Mouse (Mus musculus) midbrain, embryonic 16.5 days (tissue): ENCODE data around the gene Sdhc. TPM values are rescaled to one million over a fixed set of nuclear protein-coding genes. Genes with fewer than 3 reads are reported as not detected.

ENCODE experiments used
- ATAC-seq: fragments of 200-750 bp; cut with Nextera tagmentation; 2 replicates; pipeline ENCODE4 v1.8.0; 2017; ENCODE audit warnings: moderate TSS enrichment
- H3K27ac ChIP-seq: fragments of 300-500 bp; sonication (generic); 2 replicates; pipeline ENCODE4 v1.5.1; 2014; ENCODE audit warnings: mild to moderate bottlenecking, low read length, mixed read lengths
- H3K27me3 ChIP-seq: fragments of 300-500 bp; sonication (generic); 2 replicates; pipeline ENCODE4 v1.6.1; 2014; ENCODE audit warnings: low read depth, low read length, mixed read lengths; ENCODE audit not compliant: control insufficient read depth, insufficient read depth
- H3K36me3 ChIP-seq: fragments of 300-500 bp; sonication (generic); 2 replicates; pipeline ENCODE4 v1.6.1; 2014; ENCODE audit warnings: mild to moderate bottlenecking, low read length, moderate library complexity, mixed read lengths; ENCODE audit not compliant: control insufficient read depth, insufficient read depth
- H3K4me1 ChIP-seq: fragments of 300-500 bp; sonication (generic); 2 replicates; pipeline ENCODE4 v1.6.1; 2014; ENCODE audit warnings: mild to moderate bottlenecking, low read length, mixed read lengths; ENCODE audit not compliant: control insufficient read depth, insufficient read depth
- H3K4me2 ChIP-seq: fragments of 300-500 bp; sonication (generic); 2 replicates; pipeline ENCODE4 v1.6.1; 2014; ENCODE audit warnings: mild to moderate bottlenecking, low read length, mixed read lengths
- H3K4me3 ChIP-seq: fragments of 300-500 bp; sonication (generic); 2 replicates; pipeline ENCODE4 v1.5.1; 2014; ENCODE audit warnings: low read depth, mild to moderate bottlenecking, low read length, moderate library complexity, mixed read lengths
- H3K9ac ChIP-seq: fragments of 300-500 bp; sonication (generic); 2 replicates; pipeline ENCODE4 v1.6.1; 2014; ENCODE audit warnings: low read depth, low read length, mixed read lengths
- H3K9me3 ChIP-seq: fragments of 300-500 bp; sonication (generic); replicated peaks from 2 replicates; pipeline ENCODE4 v1.6.1; 2014; ENCODE audit warnings: mild to moderate bottlenecking, low read length, mixed read lengths; ENCODE audit not compliant: control insufficient read depth, poor library complexity, severe bottlenecking
- WGBS: fragments of 180-500 bp; shearing (Covaris S2); extraction: QIAGEN DNeasy Blood & Tissue Kit; methylation state at CpG from one replicate; pipeline ENCODE4 v1.1.7; 2014; 5-methylcytosine and 5-hydroxymethylcytosine counted together
- polyA plus RNA-seq: library from polyadenylated mRNA; unstranded; fragments of >200 nt; fragmentation: Nextera tagmentation; extraction: Ambion mirVana; gene quantifications from 2 replicates; pipeline ENCODE4 v1.2.1, GENCODE M21; 2015

The Sdhc gene
- polyA plus RNA-seq, 1 experiment from 2014 or later: 311 TPM

DNA sequence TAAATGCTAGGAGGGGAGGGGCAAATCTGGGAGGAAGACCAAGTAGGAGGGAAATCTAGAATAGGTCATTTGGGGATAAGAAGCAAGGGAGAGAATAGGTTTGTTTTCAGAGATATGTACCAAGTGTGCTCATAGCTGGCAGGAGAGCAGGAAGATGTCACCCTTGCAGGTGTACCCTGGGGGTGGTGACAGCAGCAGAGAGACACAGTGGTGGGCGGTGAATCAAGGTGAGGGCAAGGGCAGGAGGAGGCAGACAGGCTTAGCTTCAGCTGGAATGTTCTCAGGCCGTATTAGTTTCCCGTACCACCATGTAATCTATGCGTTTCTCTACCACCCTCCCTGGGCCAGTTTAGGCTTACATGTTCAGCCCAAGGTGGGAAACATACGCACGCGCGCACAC lies 22.4 kb upstream of the Sdhc start:
- no peak overlapping the region for H3K9ac ChIP-seq
- H3K27me3 ChIP-seq: no peaks in the 10 kb centered on the region
- no peak overlapping the region for H3K4me3 ChIP-seq
- H3K4me2 ChIP-seq: no peak overlapping the region
- H3K9me3 ChIP-seq: no peaks in the 10 kb centered on the region
- H3K36me3 ChIP-seq: no peaks in the 10 kb centered on the region
- H3K27ac ChIP-seq: no peak overlapping the region
- ATAC-seq: no peak
- H3K4me1 ChIP-seq: no peaks in the 10 kb centered on the region
- WGBS: 92% methylated on average over 8 of the region's 8 CpGs

GRCm38 (mm10) chr1:171171138-171171537 lies 20.7 kb upstream of the Sdhc start:
- 73% methylated on average over 3 of the region's 3 CpGs for WGBS
- no peaks in the 10 kb centered on the region for H3K9me3 ChIP-seq
- no peak for ATAC-seq
- no peaks in the 10 kb centered on the region for H3K36me3 ChIP-seq
- H3K27ac ChIP-seq: peak overlapping the region; percentile 10; the same call in 1 of the 2 replicates
- no peaks in the 10 kb centered on the region for H3K4me1 ChIP-seq
- H3K4me3 ChIP-seq: no peak overlapping the region
- no peak overlapping the region for H3K9ac ChIP-seq
- no peak overlapping the region for H3K4me2 ChIP-seq
- H3K27me3 ChIP-seq: no peaks in the 10 kb centered on the region

- no peak overlapping the region for H3K27ac ChIP-seq
- H3K36me3 ChIP-seq: no peaks in the 10 kb centered on the region
- ATAC-seq: no peak
- no peak overlapping the region for H3K9ac ChIP-seq
- H3K27me3 ChIP-seq: no peaks in the 10 kb centered on the region
- H3K9me3 ChIP-seq: no peaks in the 10 kb centered on the region
- H3K4me3 ChIP-seq: no peak overlapping the region
- WGBS: 68% methylated on average over 3 of the region's 3 CpGs
- H3K4me2 ChIP-seq: no peak overlapping the region
- H3K4me1 ChIP-seq: no peaks in the 10 kb centered on the region
Measured at GRCm38 (mm10) chr1:171169913-171170312, 19.5 kb upstream of the Sdhc start.

- ATAC-seq: no peak
- H3K27ac ChIP-seq: no peak overlapping the region
- no peaks in the 10 kb centered on the region for H3K36me3 ChIP-seq
- no peaks in the 10 kb centered on the region for H3K27me3 ChIP-seq
- H3K4me2 ChIP-seq: no peak overlapping the region
- 89% methylated on average over 12 of the region's 12 CpGs for WGBS
- no peak overlapping the region for H3K9ac ChIP-seq
- no peak overlapping the region for H3K4me3 ChIP-seq
- no peaks in the 10 kb centered on the region for H3K9me3 ChIP-seq
- no peaks in the 10 kb centered on the region for H3K4me1 ChIP-seq
Measured at GRCm38 (mm10) chr1:171168906-171169305, 18.5 kb upstream of the Sdhc start.

GRCm38 (mm10) chr1:171165629-171166345 lies 15.4 kb upstream of the Sdhc start:
- Histone ChIP-seq H3K4me3 (no peak overlapping the region), H3K27ac (no peak overlapping the region), H3K9ac (no peak overlapping the region), H3K36me3 (no peaks in the 10 kb centered on the region), H3K27me3 (no peaks in the 10 kb centered on the region; the same call in 1 of the 2 replicates), H3K4me2 (no peak overlapping the region), H3K9me3 (no peaks in the 10 kb centered on the region), H3K4me1 (no peaks in the 10 kb centered on the region)
- 83% methylated on average over 5 of the region's 5 CpGs for WGBS
- ATAC-seq: no peak

DNA sequence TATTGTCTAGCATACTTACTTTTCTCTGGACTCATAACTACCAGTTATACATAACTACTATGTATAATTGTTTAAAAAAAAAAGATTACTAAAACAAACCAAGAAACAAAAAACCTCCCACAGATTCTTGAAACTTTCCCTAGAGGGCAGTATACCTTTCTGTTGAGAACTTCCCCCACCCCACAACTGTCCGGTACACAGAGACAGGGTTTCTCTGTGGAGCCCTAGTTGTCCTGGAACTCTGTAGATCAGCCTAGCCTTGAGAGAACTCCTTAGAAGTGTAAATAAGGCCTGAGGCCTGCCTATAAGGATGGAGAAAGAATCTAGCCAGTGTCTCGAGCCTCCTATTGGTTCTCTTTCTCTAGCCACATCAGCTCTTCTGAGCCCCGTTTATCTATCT lies 13.9 kb upstream of the Sdhc start:
- no peak overlapping the region for H3K4me2 ChIP-seq
- no peaks in the 10 kb centered on the region for H3K36me3 ChIP-seq
- no peaks in the 10 kb centered on the region for H3K9me3 ChIP-seq
- no peak overlapping the region for H3K9ac ChIP-seq
- peaks cover 3% of the 10 kb centered on the region; the same call in 1 of the 2 replicates for H3K4me1 ChIP-seq
- peaks cover 6% of the 10 kb centered on the region for H3K27me3 ChIP-seq
- H3K4me3 ChIP-seq: no peak overlapping the region
- ATAC-seq: no peak
- WGBS: 32% methylated on average over 3 of the region's 3 CpGs
- H3K27ac ChIP-seq: no peak overlapping the region

GRCm38 (mm10) chr1:171162526-171162925 lies 12.1 kb upstream of the Sdhc start:
- ATAC-seq: no peak
- no peak overlapping the region for H3K4me2 ChIP-seq
- no peak overlapping the region for H3K4me3 ChIP-seq
- H3K27me3 ChIP-seq: peaks cover 10% of the 10 kb centered on the region
- no peaks in the 10 kb centered on the region for H3K36me3 ChIP-seq
- H3K4me1 ChIP-seq: peaks cover 3% of the 10 kb centered on the region; the same call in 1 of the 2 replicates
- H3K9me3 ChIP-seq: no peaks in the 10 kb centered on the region
- H3K9ac ChIP-seq: no peak overlapping the region
- H3K27ac ChIP-seq: no peak overlapping the region
- 87% methylated on average over 3 of the region's 3 CpGs for WGBS

DNA sequence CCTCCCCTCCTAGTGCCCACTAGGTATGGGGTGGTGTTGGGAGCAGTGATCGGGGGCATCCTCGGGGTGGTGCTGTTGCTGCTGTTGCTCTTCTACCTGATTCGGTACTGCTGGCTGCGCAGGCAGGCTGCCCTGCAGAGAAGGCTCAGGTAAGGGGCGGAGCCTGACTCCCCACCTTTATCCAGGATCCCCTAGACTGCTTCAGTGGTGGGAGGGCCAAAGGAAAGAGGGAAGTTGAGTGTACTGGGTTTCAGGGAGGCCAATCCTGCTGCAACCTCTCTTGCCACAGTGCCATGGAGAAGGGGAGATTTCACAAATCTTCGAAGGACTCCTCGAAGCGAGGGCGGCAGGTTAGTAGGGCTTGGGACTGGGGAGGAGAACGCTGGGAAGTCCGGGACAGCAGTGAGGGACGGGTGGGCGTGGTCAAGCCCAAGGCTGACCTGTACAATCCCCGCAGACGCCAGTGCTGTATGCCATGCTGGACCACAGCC lies 9.1 kb upstream of the Sdhc start:
- Histone ChIP-seq H3K27me3 (peaks cover 10% of the 10 kb centered on the region), H3K36me3 (no peaks in the 10 kb centered on the region), H3K27ac (no peak overlapping the region), H3K9me3 (no peaks in the 10 kb centered on the region), H3K4me2 (peak overlapping the region; percentile 34), H3K9ac (no peak overlapping the region), H3K4me3 (peak overlapping the region; percentile 6; the same call in 1 of the 2 replicates), H3K4me1 (peaks cover 3% of the 10 kb centered on the region; the same call in 1 of the 2 replicates)
- 5% methylated on average over 15 of the region's 15 CpGs for WGBS
- no peak for ATAC-seq

GRCm38 (mm10) chr1:171157965-171158364 lies 7.6 kb upstream of the Sdhc start:
- ATAC-seq: no peak
- H3K27me3 ChIP-seq: peaks cover 10% of the 10 kb centered on the region

More at GRCm38 (mm10) chr1:171157965-171158364, 7.6 kb upstream of the Sdhc start:
- Histone ChIP-seq H3K9me3 (no peaks in the 10 kb centered on the region), H3K9ac (no peak overlapping the region), H3K4me3 (no peak overlapping the region), H3K36me3 (no peaks in the 10 kb centered on the region), H3K4me2 (no peak overlapping the region), H3K4me1 (peaks cover 3% of the 10 kb centered on the region; the same call in 1 of the 2 replicates), H3K27ac (no peak overlapping the region)
